Comparison of ENCODE assay signal across 8 mouse cellular contexts in genomic region chr3:118431031-118431723, GRCm38 (mm10).
DNase-seq lines count a peak whose midpoint lies in the region; ATAC-seq lines count a peak whose summit lies in the region.

No protein-coding gene starts in this region.

- peak; percentile 50 for ATAC-seq in forebrain, embryonic 16.5 days
- ATAC-seq in hindbrain, embryonic 13.5 days (ENCODE audit: low FRiP score) = peak; percentile 53
- no peak for ATAC-seq in erythroid progenitor cell, adult 5-6 weeks (replicated peaks; ENCODE audit: low FRiP score, poor library complexity, severe bottlenecking)

- peak overlapping the region; percentile 91 for H3K9ac ChIP-seq in forebrain, embryonic 16.5 days (replicated peaks; ENCODE audit: low read depth, low read length)
- H3K9ac ChIP-seq in hindbrain, embryonic 13.5 days = peak overlapping the region; percentile 83

- H3K9me3 ChIP-seq in forebrain, embryonic 16.5 days (ENCODE audit: control insufficient read depth, low read length) = no peaks in the 10 kb centered on the region
- no peaks in the 10 kb centered on the region for H3K9me3 ChIP-seq in hindbrain, embryonic 13.5 days

- H3K27ac ChIP-seq in forebrain, embryonic 16.5 days (ENCODE audit: low read length) = peak overlapping the region; percentile 98
- H3K27ac ChIP-seq in hindbrain, embryonic 13.5 days = peak overlapping the region; percentile 94

- peak overlapping the region; percentile 77 for H3K4me3 ChIP-seq in forebrain, embryonic 16.5 days (replicated peaks; ENCODE audit: low read length)
- H3K4me3 ChIP-seq in hindbrain, embryonic 13.5 days = peak overlapping the region; percentile 58

- peaks cover 14% of the 10 kb centered on the region for H3K4me1 ChIP-seq in forebrain, embryonic 16.5 days (replicated peaks; ENCODE audit: control insufficient read depth, insufficient read depth, low read length)
- peaks cover 32% of the 10 kb centered on the region for H3K4me1 ChIP-seq in hindbrain, embryonic 13.5 days (replicated peaks)

- no peaks in the 10 kb centered on the region for H3K27me3 ChIP-seq in forebrain, embryonic 16.5 days (replicated peaks; ENCODE audit: control insufficient read depth, insufficient read depth, low read length)
- peaks cover 29% of the 10 kb centered on the region for H3K27me3 ChIP-seq in hindbrain, embryonic 13.5 days

- no peaks in the 10 kb centered on the region for H3K36me3 ChIP-seq in forebrain, embryonic 16.5 days (ENCODE audit: control insufficient read depth, insufficient read depth)
- H3K36me3 ChIP-seq in hindbrain, embryonic 13.5 days = no peaks in the 10 kb centered on the region

- DNase-seq in MN1 (ENCODE audit: low spot score) = peak; percentile 76
- peak; percentile 84 to 88 for DNase-seq in adrenal gland, postnatal 36 days
- DNase-seq in layer of hippocampus, postnatal 36 days = peak; percentile 55 to 57
- DNase-seq in lung, postnatal 25 days (ENCODE audit: low spot score) = peak; percentile 57
- peak; percentile 76 for DNase-seq in right cerebral cortex, postnatal 14 days

- peak overlapping the region; percentile 95 for H3K4me2 ChIP-seq in forebrain, embryonic 16.5 days (ENCODE audit: low read length)
- H3K4me2 ChIP-seq in hindbrain, embryonic 13.5 days = peak overlapping the region; percentile 95

- WGBS in forebrain, embryonic 16.5 days = under 1% methylated on average over 22 of the region's 22 CpGs
- WGBS in hindbrain, embryonic 13.5 days = under 1% methylated on average over 22 of the region's 22 CpGs
